Mouse (Mus musculus) midbrain, embryonic 14.5 days (tissue): ENCODE results near the gene Cdh13. TPM values are rescaled to one million over a fixed set of nuclear protein-coding genes. Genes with fewer than 3 reads are reported as not detected.

Experiments
- ATAC-seq: fragments of 200-750 bp; cut with Nextera tagmentation; 2 replicates; pipeline ENCODE4 v1.8.0; 2017; ENCODE audit warnings: moderate number of reproducible peaks, moderate library complexity; ENCODE audit not compliant: low FRiP score, low TSS enrichment
- DNase-seq: peaks from one replicate; pipeline ENCODE4 v3.0.0-alpha.2; 2015
- H3K27ac ChIP-seq: fragments of 300-500 bp; sonication (generic); replicated peaks from 2 replicates; pipeline ENCODE4 v1.5.1; 2014; ENCODE audit warnings: mild to moderate bottlenecking, low read depth, low read length, moderate library complexity
- H3K27me3 ChIP-seq: fragments of 300-500 bp; sonication (generic); 2 replicates; pipeline ENCODE4 v1.6.1; 2014; ENCODE audit warnings: low read length, control low read depth, mixed read lengths; ENCODE audit not compliant: control insufficient read depth, insufficient read depth
- H3K36me3 ChIP-seq: fragments of 300-500 bp; sonication (generic); 2 replicates; pipeline ENCODE4 v1.6.1; 2014; ENCODE audit warnings: low read length, control low read depth; ENCODE audit not compliant: control insufficient read depth, insufficient read depth
- H3K4me1 ChIP-seq: fragments of 300-500 bp; sonication (generic); 2 replicates; pipeline ENCODE4 v1.6.1; 2014; ENCODE audit warnings: mild to moderate bottlenecking, antibody characterized with exemption, low read length, control low read depth; ENCODE audit not compliant: control insufficient read depth, insufficient read depth
- H3K4me2 ChIP-seq: fragments of 300-500 bp; sonication (generic); 2 replicates; pipeline ENCODE4 v1.6.1; 2014; ENCODE audit warnings: mild to moderate bottlenecking, low read length, moderate library complexity
- H3K4me3 ChIP-seq: fragments of 300-500 bp; sonication (generic); replicated peaks from 2 replicates; pipeline ENCODE4 v1.5.1; 2014; ENCODE audit warnings: low read depth, low read length
- H3K9ac ChIP-seq: fragments of 300-500 bp; sonication (generic); replicated peaks from 2 replicates; pipeline ENCODE4 v1.6.1; 2014; ENCODE audit warnings: mild to moderate bottlenecking, low read length, moderate library complexity
- H3K9me3 ChIP-seq: fragments of 300-500 bp; sonication (generic); 2 replicates; pipeline ENCODE4 v1.6.1; 2016; ENCODE audit warnings: low read length, control low read depth, mixed read lengths; ENCODE audit not compliant: control insufficient read depth
- WGBS: fragments of 180-500 bp; shearing (Covaris S2); extraction: QIAGEN DNeasy Blood & Tissue Kit; methylation state at CpG from one replicate; pipeline ENCODE4 v1.1.7; 2014; 5-methylcytosine and 5-hydroxymethylcytosine counted together
- polyA plus RNA-seq: library from polyadenylated mRNA; unstranded; fragments of >200 nt; fragmentation: Nextera tagmentation; extraction: Ambion mirVana; gene quantifications from 2 replicates; pipeline ENCODE4 v1.2.1, GENCODE M21; 2014

The Cdh13 gene
- polyA plus RNA-seq, 1 experiment from 2014 or later = 143 TPM

DNA sequence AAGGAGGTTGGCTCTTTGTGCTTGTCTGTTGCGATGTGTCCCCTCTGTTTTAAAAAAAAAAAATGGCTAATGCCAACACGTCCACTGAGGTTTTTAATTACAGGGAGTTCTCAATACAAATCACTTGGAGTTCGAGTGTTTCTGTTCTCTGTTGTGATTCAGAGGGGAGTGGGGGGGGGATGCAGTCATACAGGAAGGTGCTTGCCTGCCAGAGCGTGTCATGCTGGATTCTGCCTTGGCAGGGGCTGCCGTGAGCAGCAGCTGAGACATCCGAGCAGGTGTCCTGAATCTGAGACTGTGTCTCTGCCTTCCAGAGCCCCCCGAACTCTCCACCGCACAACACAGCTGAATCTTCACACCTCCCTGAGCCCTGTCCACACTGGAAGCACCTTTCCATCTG is 318.5 kb downstream of the Cdh13 start:
- Histone ChIP-seq H3K27me3 (no peaks in the 10 kb centered on the region), H3K9me3 (no peaks in the 10 kb centered on the region), H3K4me3 (no peak overlapping the region), H3K36me3 (no peaks in the 10 kb centered on the region), H3K9ac (no peak overlapping the region), H3K4me1 (no peaks in the 10 kb centered on the region), H3K4me2 (no peak overlapping the region), H3K27ac (no peak overlapping the region)
- WGBS = 67% methylated on average over 8 of the region's 8 CpGs
- ATAC-seq (no peak), DNase-seq (peak; percentile 24)

- DNase-seq = no peak
- Histone ChIP-seq H3K27me3 (no peaks in the 10 kb centered on the region), H3K9me3 (no peaks in the 10 kb centered on the region), H3K27ac (no peak overlapping the region), H3K9ac (no peak overlapping the region), H3K4me3 (no peak overlapping the region), H3K4me2 (no peak overlapping the region), H3K36me3 (no peaks in the 10 kb centered on the region), H3K4me1 (no peaks in the 10 kb centered on the region)
- WGBS = 79% methylated on average over 10 of the region's 10 CpGs
- ATAC-seq = no peak
Measured at GRCm38 (mm10) chr8:118611551-118611950, 328.0 kb downstream of the Cdh13 start.

- Histone ChIP-seq H3K9me3 (no peaks in the 10 kb centered on the region), H3K4me2 (no peak overlapping the region), H3K4me1 (no peaks in the 10 kb centered on the region), H3K27ac (no peak overlapping the region), H3K36me3 (no peaks in the 10 kb centered on the region), H3K4me3 (no peak overlapping the region), H3K9ac (no peak overlapping the region), H3K27me3 (no peaks in the 10 kb centered on the region)
- WGBS = 97% methylated on average over 10 of the region's 10 CpGs
- ATAC-seq (no peak), DNase-seq (no peak)
Measured at GRCm38 (mm10) chr8:118618195-118618594, 334.7 kb downstream of the Cdh13 start.

GRCm38 (mm10) chr8:118626425-118626824 is 342.9 kb downstream of the Cdh13 start:
- Histone ChIP-seq H3K9ac (no peak overlapping the region), H3K9me3 (no peaks in the 10 kb centered on the region), H3K4me2 (no peak overlapping the region), H3K27me3 (no peaks in the 10 kb centered on the region), H3K4me1 (no peaks in the 10 kb centered on the region), H3K27ac (no peak overlapping the region), H3K4me3 (no peak overlapping the region), H3K36me3 (no peaks in the 10 kb centered on the region)
- DNase-seq = no peak
- ATAC-seq = no peak
- 94% methylated on average over 5 of the region's 5 CpGs for WGBS

GRCm38 (mm10) chr8:118627737-118628136 is 344.2 kb downstream of the Cdh13 start:
- no peak overlapping the region for H3K4me3 ChIP-seq
- no peaks in the 10 kb centered on the region for H3K9me3 ChIP-seq
- H3K9ac ChIP-seq = no peak overlapping the region
- no peak overlapping the region for H3K4me2 ChIP-seq
- whole genome bisulfite sequencing = 90% methylated on average over 5 of the region's 5 CpGs
- no peaks in the 10 kb centered on the region for H3K27me3 ChIP-seq
- no peaks in the 10 kb centered on the region for H3K36me3 ChIP-seq
- no peak overlapping the region for H3K27ac ChIP-seq
- no peak for DNase-seq
- H3K4me1 ChIP-seq = no peaks in the 10 kb centered on the region
- ATAC-seq = no peak

- Histone ChIP-seq H3K4me3 (no peak overlapping the region), H3K4me1 (no peaks in the 10 kb centered on the region), H3K36me3 (no peaks in the 10 kb centered on the region), H3K9ac (no peak overlapping the region), H3K9me3 (no peaks in the 10 kb centered on the region), H3K4me2 (no peak overlapping the region), H3K27ac (no peak overlapping the region), H3K27me3 (no peaks in the 10 kb centered on the region)
- ATAC-seq = no peak
- peak; percentile 31 for DNase-seq
- 55% methylated on average over 8 of the region's 8 CpGs for WGBS
Measured at GRCm38 (mm10) chr8:118628702-118629101, 345.2 kb downstream of the Cdh13 start.

- H3K27me3 ChIP-seq = no peaks in the 10 kb centered on the region
- no peak overlapping the region for H3K9ac ChIP-seq
- no peaks in the 10 kb centered on the region for H3K36me3 ChIP-seq
- WGBS = 69% methylated on average over 22 of the region's 22 CpGs
- no peaks in the 10 kb centered on the region for H3K9me3 ChIP-seq
- no peak for ATAC-seq
- no peak for DNase-seq
- H3K27ac ChIP-seq = no peak overlapping the region
- no peak overlapping the region for H3K4me2 ChIP-seq
- no peak overlapping the region for H3K4me3 ChIP-seq
- H3K4me1 ChIP-seq = no peaks in the 10 kb centered on the region
Measured at GRCm38 (mm10) chr8:118635296-118636060, 351.9 kb downstream of the Cdh13 start.

GRCm38 (mm10) chr8:118639606-118640005 is 356.1 kb downstream of the Cdh13 start:
- WGBS = 89% methylated on average over 8 of the region's 8 CpGs
- Histone ChIP-seq H3K4me3 (no peak overlapping the region), H3K4me1 (no peaks in the 10 kb centered on the region), H3K27ac (no peak overlapping the region), H3K4me2 (no peak overlapping the region), H3K9ac (no peak overlapping the region), H3K9me3 (no peaks in the 10 kb centered on the region), H3K27me3 (no peaks in the 10 kb centered on the region), H3K36me3 (no peaks in the 10 kb centered on the region)
- ATAC-seq (no peak), DNase-seq (peak; percentile 18)

DNA sequence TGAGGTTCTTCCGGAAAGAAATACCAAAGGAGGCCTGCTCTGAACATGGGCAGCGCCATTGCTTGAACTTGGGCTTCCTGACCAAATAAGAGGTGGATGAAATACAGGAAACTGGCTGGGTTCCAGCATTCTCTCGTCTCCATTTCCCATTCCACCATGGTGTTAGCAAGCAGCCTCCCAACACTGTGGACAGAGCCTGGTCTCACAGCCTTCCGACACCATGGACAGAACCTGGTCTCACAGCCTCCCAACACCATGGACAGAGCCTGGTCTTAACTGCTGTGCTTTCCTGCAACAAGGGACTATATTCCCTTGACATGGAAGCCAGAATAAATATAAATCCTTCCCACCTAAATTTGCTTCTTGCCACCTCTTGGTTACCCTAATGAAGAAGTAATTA is 358.3 kb downstream of the Cdh13 start:
- Histone ChIP-seq H3K4me1 (no peaks in the 10 kb centered on the region), H3K9me3 (no peaks in the 10 kb centered on the region), H3K4me3 (no peak overlapping the region), H3K27me3 (no peaks in the 10 kb centered on the region), H3K4me2 (no peak overlapping the region), H3K9ac (no peak overlapping the region), H3K36me3 (no peaks in the 10 kb centered on the region), H3K27ac (no peak overlapping the region)
- ATAC-seq (no peak), DNase-seq (no peak)
- 93% methylated on average over 4 of the region's 4 CpGs for WGBS
